Mouse (Mus musculus) heart, postnatal 0 days (tissue): ENCODE measurements around the gene Filip1.

Experiments
- CTCF ChIP-seq: IDR thresholded peaks from 2 replicates; pipeline ENCODE4 v1.5.1; 2016; ENCODE audit warnings: antibody characterized with exemption, control low read depth, low read depth
- EP300 ChIP-seq: IDR thresholded peaks from 2 replicates; pipeline ENCODE4 v1.6.1; 2016; ENCODE audit warnings: antibody characterized with exemption, low read depth

- TF ChIP-seq CTCF: no peak
- no peak for TF ChIP-seq EP300
Observed at GRCm38 (mm10) chr9:79948376-79948775, 64.3 kb downstream of the Filip1 start.
